Mouse (Mus musculus): ENCODE measurements around the gene Gng13.

GRCm38 (mm10) chr17:25728009-25728270, 11.0 kb downstream of the Gng13 start:
- no peak for TF ChIP-seq POLR2A (IDR thresholded peaks at IDR 0.05; ENCODE audit: control insufficient read depth, low read depth, low read length)
- TF ChIP-seq CTCF (IDR thresholded peaks at IDR 0.05; ENCODE audit: control insufficient read depth, insufficient read depth, insufficient replicate concordance, low read depth, low read length): no peak

All from testis, adult 2 months (tissue).